Comparison of ENCODE assay signal across 7 mouse cellular contexts in genomic region chr5:118981046-118981445, GRCm38 (mm10).
A peak's percentile ranks its signal among the peaks of the same experiment; 100 is the strongest.
DNase-seq lines count a peak whose midpoint lies in the region; ATAC-seq and TF ChIP-seq lines count a peak whose summit lies in the region.

No protein-coding gene starts in this region.

- TF ChIP-seq CTCF in stomach, postnatal 0 days (IDR thresholded peaks at IDR 0.05; ENCODE audit: low read depth), result no peak

- no peaks in the 10 kb centered on the region for H3K27me3 ChIP-seq in stomach, embryonic 14.5 days (ENCODE audit: control insufficient read depth, insufficient read depth, low read length)
- H3K27me3 ChIP-seq in stomach, postnatal 0 days (ENCODE audit: control insufficient read depth, insufficient read depth, low read length), result no peaks in the 10 kb centered on the region

- H3K27ac ChIP-seq in stomach, embryonic 14.5 days (ENCODE audit: low read length), result no peak overlapping the region
- no peak overlapping the region for H3K27ac ChIP-seq in stomach, postnatal 0 days (replicated peaks)

- H3K36me3 ChIP-seq in stomach, embryonic 14.5 days (ENCODE audit: control insufficient read depth, insufficient read depth, low read length), result no peaks in the 10 kb centered on the region
- H3K36me3 ChIP-seq in stomach, postnatal 0 days (ENCODE audit: control insufficient read depth, insufficient read depth, low read length), result no peaks in the 10 kb centered on the region

- no peaks in the 10 kb centered on the region for H3K9me3 ChIP-seq in stomach, embryonic 14.5 days (ENCODE audit: control insufficient read depth, low read depth, low read length)
- no peaks in the 10 kb centered on the region for H3K9me3 ChIP-seq in stomach, postnatal 0 days (ENCODE audit: control insufficient read depth, low read length)

- peak; percentile 12; the same call in 1 of the 2 replicates for ATAC-seq in stomach, embryonic 14.5 days (ENCODE audit: insufficient number of reproducible peaks, insufficient read depth, low FRiP score, low read depth)
- ATAC-seq in stomach, postnatal 0 days (ENCODE audit: low FRiP score, low TSS enrichment), result no peak
- no peak for ATAC-seq in CD4-positive, CD25-positive, alpha-beta regulatory T cell, adult 4 months

- 38% methylated on average over 16 of the region's 16 CpGs for WGBS in stomach, embryonic 14.5 days
- WGBS in stomach, postnatal 0 days, result 40% methylated on average over 16 of the region's 16 CpGs

- no peak overlapping the region for H3K4me2 ChIP-seq in stomach, embryonic 14.5 days (replicated peaks; ENCODE audit: low read depth, low read length)
- H3K4me2 ChIP-seq in stomach, postnatal 0 days (replicated peaks; ENCODE audit: low read depth), result no peak overlapping the region

- no peaks in the 10 kb centered on the region for H3K4me1 ChIP-seq in stomach, embryonic 14.5 days (ENCODE audit: control insufficient read depth, insufficient read depth, low read length)
- no peaks in the 10 kb centered on the region for H3K4me1 ChIP-seq in stomach, postnatal 0 days (replicated peaks; ENCODE audit: control insufficient read depth, insufficient read depth)

- DNase-seq in stomach, postnatal 0 days (ENCODE audit: low spot score), result no peak
- peak; percentile 74 for DNase-seq in heart, adult 8-10 months (ENCODE audit: low spot score)
- DNase-seq in kidney, postnatal 14 days, result peak; percentile 69
- no peak for DNase-seq in spleen, postnatal 36 days (ENCODE audit: low spot score in 2 of 2)
- DNase-seq in thymus, postnatal 4 days, result no peak

- no peak overlapping the region for H3K4me3 ChIP-seq in stomach, embryonic 14.5 days (ENCODE audit: low read depth, low read length)
- no peak overlapping the region for H3K4me3 ChIP-seq in stomach, postnatal 0 days (ENCODE audit: low read depth, low read length)

- no peak for TF ChIP-seq EP300 in stomach, postnatal 0 days (optimal IDR thresholded peaks at IDR 0.05)

- H3K9ac ChIP-seq in stomach, embryonic 14.5 days (replicated peaks; ENCODE audit: low read depth, low read length), result no peak overlapping the region
- H3K9ac ChIP-seq in stomach, postnatal 0 days (ENCODE audit: low read length), result no peak overlapping the region

Comparison
In these comparisons a context has a peak if more than half of its experiments do, and no peak if none do; other contexts are left out.
1. DNase-seq: peak in heart, adult 8-10 months (single experiment) and kidney, postnatal 14 days (single experiment); none in stomach, postnatal 0 days (single experiment), spleen, postnatal 36 days (0 of 2) and thymus, postnatal 4 days (single experiment).